Mouse (Mus musculus): ENCODE data around the gene Olfr1150-ps1. TPM values are rescaled to one million over a fixed set of nuclear protein-coding genes. Genes with fewer than 3 reads are reported as not detected.

Gene Olfr1150-ps1
- polyA plus RNA-seq (2016; fragmentation: Nextera tagmentation; extraction: Ambion mirVana), result not detected in 2 replicates

GRCm38 (mm10) chr2:87843693-87844092, at the start of gene Olfr1150-ps1:
Olfr1150-ps1 (plus strand) TSS chr2:87843993.
- Histone ChIP-seq H3K4me2 (no peak within 1 kb of the TSS), H3K9me3 (replicated peaks) (no peaks in the 10 kb centered on the region), H3K4me1 (no peaks in the 10 kb centered on the region), H3K9ac (no peak within 1 kb of the TSS), H3K36me3 (no peaks in the 10 kb centered on the region), H3K4me3 (no peak within 1 kb of the TSS), H3K27ac (no peak within 1 kb of the TSS), H3K27me3 (replicated peaks) (no peaks in the 10 kb centered on the region)
- 51% methylated on average over 1 of the region's 1 CpGs for WGBS (ENCODE audit: insufficient replicate concordance)
- no peak for ATAC-seq

- H3K27me3 ChIP-seq (replicated peaks), result no peaks in the 10 kb centered on the region
- no peak within 1 kb of the TSS for H3K4me3 ChIP-seq
- H3K4me1 ChIP-seq, result no peaks in the 10 kb centered on the region
- no peaks in the 10 kb centered on the region for H3K9me3 ChIP-seq (replicated peaks)
- no peak within 1 kb of the TSS for H3K4me2 ChIP-seq
- H3K27ac ChIP-seq, result no peak within 1 kb of the TSS
- H3K9ac ChIP-seq, result no peak within 1 kb of the TSS
- no peaks in the 10 kb centered on the region for H3K36me3 ChIP-seq
- no peak for ATAC-seq
These were observed 43.5 kb upstream of the Olfr1150-ps1 start, which contains the start of gene Olfr1143 for GRCm38 (mm10) chr2:87800292-87800691. Olfr1143 (plus strand) TSS chr2:87800592.

- no peak for ATAC-seq
- H3K4me3 ChIP-seq, result no peak within 1 kb of the TSS
- no peaks in the 10 kb centered on the region for H3K36me3 ChIP-seq
- H3K27ac ChIP-seq, result no peak within 1 kb of the TSS
- H3K27me3 ChIP-seq (replicated peaks), result no peaks in the 10 kb centered on the region
- no peaks in the 10 kb centered on the region for H3K9me3 ChIP-seq (replicated peaks)
- no peaks in the 10 kb centered on the region for H3K4me1 ChIP-seq
- no peak within 1 kb of the TSS for H3K4me2 ChIP-seq
- H3K9ac ChIP-seq, result no peak within 1 kb of the TSS
- 48% methylated on average over 1 of the region's 1 CpGs for WGBS (ENCODE audit: insufficient replicate concordance)
These were observed 34.3 kb upstream of the Olfr1150-ps1 start, which contains the start of gene Olfr1145 for GRCm38 (mm10) chr2:87809522-87809921. Olfr1145 (plus strand) TSS chr2:87809822.

GRCm38 (mm10) chr2:87830233-87830632, 13.6 kb upstream of the Olfr1150-ps1 start, which contains the start of gene Olfr1148:
Olfr1148 (plus strand) TSS chr2:87830533.
- ATAC-seq, result no peak
- Histone ChIP-seq H3K4me1 (no peaks in the 10 kb centered on the region), H3K36me3 (no peaks in the 10 kb centered on the region), H3K9ac (no peak within 1 kb of the TSS), H3K9me3 (replicated peaks) (no peaks in the 10 kb centered on the region), H3K4me2 (no peak within 1 kb of the TSS), H3K27me3 (replicated peaks) (no peaks in the 10 kb centered on the region), H3K4me3 (no peak within 1 kb of the TSS), H3K27ac (no peak within 1 kb of the TSS)
- WGBS (ENCODE audit: insufficient replicate concordance), result 61% methylated on average over 1 of the region's 1 CpGs

- Histone ChIP-seq H3K4me1 (no peaks in the 10 kb centered on the region), H3K9me3 (replicated peaks) (no peaks in the 10 kb centered on the region), H3K27me3 (replicated peaks) (no peaks in the 10 kb centered on the region), H3K4me3 (no peak within 1 kb of the TSS), H3K4me2 (no peak within 1 kb of the TSS), H3K36me3 (no peaks in the 10 kb centered on the region), H3K9ac (no peak within 1 kb of the TSS), H3K27ac (no peak within 1 kb of the TSS)
- no peak for ATAC-seq
- 67% methylated on average over 1 of the region's 1 CpGs for WGBS (ENCODE audit: insufficient replicate concordance)
These were observed 11.8 kb downstream of the Olfr1150-ps1 start, which contains the start of gene Olfr1151 for GRCm38 (mm10) chr2:87855562-87855961. Olfr1151 (plus strand) TSS chr2:87855862.

DNA sequence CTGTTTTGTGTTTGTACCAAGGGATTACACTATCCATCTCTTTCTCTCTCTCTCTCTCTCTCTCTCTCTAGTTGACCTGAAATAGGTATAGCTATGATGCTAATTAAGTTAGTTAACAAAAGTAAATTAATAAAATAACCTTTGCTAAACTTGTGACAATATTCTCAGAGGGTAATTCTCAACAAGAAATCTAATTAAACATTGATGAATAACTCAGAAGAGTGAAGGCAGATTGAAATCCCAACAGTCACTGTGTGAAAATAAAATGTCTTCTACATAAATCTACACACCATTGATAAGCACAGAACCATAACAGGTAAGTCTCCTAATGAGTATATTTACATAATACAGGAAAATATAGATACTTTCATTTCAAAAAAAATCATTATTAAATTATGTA, 22.4 kb downstream of the Olfr1150-ps1 start, which contains the start of gene Olfr1152:
Gene Olfr1152, plus strand, starts transcription at position 301 of the 400 bp plus-strand sequence.
- no peaks in the 10 kb centered on the region for H3K4me1 ChIP-seq
- H3K4me3 ChIP-seq, result no peak within 1 kb of the TSS
- H3K27ac ChIP-seq, result no peak within 1 kb of the TSS
- no peak within 1 kb of the TSS for H3K9ac ChIP-seq
- no peak for ATAC-seq
- H3K4me2 ChIP-seq, result no peak within 1 kb of the TSS
- H3K36me3 ChIP-seq, result no peaks in the 10 kb centered on the region
- H3K27me3 ChIP-seq (replicated peaks), result no peaks in the 10 kb centered on the region
- no peaks in the 10 kb centered on the region for H3K9me3 ChIP-seq (replicated peaks)

- Histone ChIP-seq H3K27ac (no peak within 1 kb of the TSS), H3K27me3 (replicated peaks) (no peaks in the 10 kb centered on the region), H3K4me2 (no peak within 1 kb of the TSS), H3K36me3 (no peaks in the 10 kb centered on the region), H3K4me1 (no peaks in the 10 kb centered on the region), H3K9me3 (replicated peaks) (no peaks in the 10 kb centered on the region), H3K4me3 (no peak within 1 kb of the TSS), H3K9ac (no peak within 1 kb of the TSS)
- WGBS (ENCODE audit: insufficient replicate concordance), result 48% methylated on average over 1 of the region's 1 CpGs
- ATAC-seq, result no peak
These were observed 50.9 kb downstream of the Olfr1150-ps1 start, which contains the start of gene Olfr1153 for GRCm38 (mm10) chr2:87894662-87895061. Olfr1153 (plus strand) TSS chr2:87894962.

Other genes starting within 250 kb of the Olfr1150-ps1 start
- not detected in 2 replicates for gene Olfr1130, start 237.8 kb upstream of the Olfr1150-ps1 start, polyA plus RNA-seq (2016; fragmentation: Nextera tagmentation; extraction: Ambion mirVana)
- not detected in 2 replicates for gene Olfr1131, start 216.9 kb upstream of the Olfr1150-ps1 start, polyA plus RNA-seq (2016; fragmentation: Nextera tagmentation; extraction: Ambion mirVana)
- not detected in 2 replicates for gene Olfr1132, start 206.5 kb upstream of the Olfr1150-ps1 start, polyA plus RNA-seq (2016; fragmentation: Nextera tagmentation; extraction: Ambion mirVana)
- not detected in 2 replicates for gene Olfr1133, start 196.6 kb upstream of the Olfr1150-ps1 start, polyA plus RNA-seq (2016; fragmentation: Nextera tagmentation; extraction: Ambion mirVana)
- not detected in 2 replicates for gene Olfr1134, start 185.5 kb upstream of the Olfr1150-ps1 start, polyA plus RNA-seq (2016; fragmentation: Nextera tagmentation; extraction: Ambion mirVana)
- gene Olfr1135, start 170.3 kb upstream of the Olfr1150-ps1 start, polyA plus RNA-seq (2016; fragmentation: Nextera tagmentation; extraction: Ambion mirVana), result not detected in 2 replicates
- gene Olfr1136, start 150.0 kb upstream of the Olfr1150-ps1 start, polyA plus RNA-seq (2016; fragmentation: Nextera tagmentation; extraction: Ambion mirVana), result not detected in 2 replicates
- gene Olfr1137, start 130.8 kb upstream of the Olfr1150-ps1 start, polyA plus RNA-seq (2016; fragmentation: Nextera tagmentation; extraction: Ambion mirVana), result not detected in 2 replicates
- gene Olfr1138, start 104.0 kb upstream of the Olfr1150-ps1 start, polyA plus RNA-seq (2016; fragmentation: Nextera tagmentation; extraction: Ambion mirVana), result not detected in 2 replicates
- gene Olfr1140, start 100.2 kb upstream of the Olfr1150-ps1 start, polyA plus RNA-seq (2016; fragmentation: Nextera tagmentation; extraction: Ambion mirVana), result not detected in 2 replicates
- gene Olfr1141, start 90.0 kb upstream of the Olfr1150-ps1 start, polyA plus RNA-seq (2016; fragmentation: Nextera tagmentation; extraction: Ambion mirVana), result not detected in 2 replicates
- not detected in 2 replicates for gene Olfr152, start 64.5 kb upstream of the Olfr1150-ps1 start, polyA plus RNA-seq (2016; fragmentation: Nextera tagmentation; extraction: Ambion mirVana)
- not detected in 2 replicates for gene Olfr1143, start 43.4 kb upstream of the Olfr1150-ps1 start, polyA plus RNA-seq (2016; fragmentation: Nextera tagmentation; extraction: Ambion mirVana)
- not detected in 2 replicates for gene Olfr1145, start 34.2 kb upstream of the Olfr1150-ps1 start, polyA plus RNA-seq (2016; fragmentation: Nextera tagmentation; extraction: Ambion mirVana)
- gene Olfr1148, start 13.5 kb upstream of the Olfr1150-ps1 start, polyA plus RNA-seq (2016; fragmentation: Nextera tagmentation; extraction: Ambion mirVana), result not detected in 2 replicates
- not detected in 2 replicates for gene Olfr1151, start 11.9 kb downstream of the Olfr1150-ps1 start, polyA plus RNA-seq (2016; fragmentation: Nextera tagmentation; extraction: Ambion mirVana)
- gene Olfr1152, start 22.5 kb downstream of the Olfr1150-ps1 start, polyA plus RNA-seq (2016; fragmentation: Nextera tagmentation; extraction: Ambion mirVana), result not detected in 2 replicates
- not detected in 2 replicates for gene Olfr1153, start 51.0 kb downstream of the Olfr1150-ps1 start, polyA plus RNA-seq (2016; fragmentation: Nextera tagmentation; extraction: Ambion mirVana)
- gene Olfr1154, start 61.2 kb downstream of the Olfr1150-ps1 start, polyA plus RNA-seq (2016; fragmentation: Nextera tagmentation; extraction: Ambion mirVana), result not detected in 2 replicates
- gene Olfr1155, start 101.1 kb downstream of the Olfr1150-ps1 start, polyA plus RNA-seq (2016; fragmentation: Nextera tagmentation; extraction: Ambion mirVana), result not detected in 2 replicates
- gene Olfr1156, start 109.1 kb downstream of the Olfr1150-ps1 start, polyA plus RNA-seq (2016; fragmentation: Nextera tagmentation; extraction: Ambion mirVana), result not detected in 2 replicates
- not detected in 2 replicates for gene Olfr1157, start 124.3 kb downstream of the Olfr1150-ps1 start, polyA plus RNA-seq (2016; fragmentation: Nextera tagmentation; extraction: Ambion mirVana)
- gene Olfr74, start 130.7 kb downstream of the Olfr1150-ps1 start, polyA plus RNA-seq (2016; fragmentation: Nextera tagmentation; extraction: Ambion mirVana), result not detected in 2 replicates
- not detected in 2 replicates for gene Olfr1158, start 146.1 kb downstream of the Olfr1150-ps1 start, polyA plus RNA-seq (2016; fragmentation: Nextera tagmentation; extraction: Ambion mirVana)
- not detected in 2 replicates for gene Olfr1160, start 164.3 kb downstream of the Olfr1150-ps1 start, polyA plus RNA-seq (2016; fragmentation: Nextera tagmentation; extraction: Ambion mirVana)
- gene Olfr1161, start 178.8 kb downstream of the Olfr1150-ps1 start, polyA plus RNA-seq (2016; fragmentation: Nextera tagmentation; extraction: Ambion mirVana), result not detected in 2 replicates
- not detected in 2 replicates for gene Olfr73, start 193.7 kb downstream of the Olfr1150-ps1 start, polyA plus RNA-seq (2016; fragmentation: Nextera tagmentation; extraction: Ambion mirVana)
- not detected in 2 replicates for gene Olfr1162, start 207.1 kb downstream of the Olfr1150-ps1 start, polyA plus RNA-seq (2016; fragmentation: Nextera tagmentation; extraction: Ambion mirVana)
- not detected in 2 replicates for gene Olfr1163, start 227.8 kb downstream of the Olfr1150-ps1 start, polyA plus RNA-seq (2016; fragmentation: Nextera tagmentation; extraction: Ambion mirVana)
- not detected in 2 replicates for gene Olfr1164, start 250.0 kb downstream of the Olfr1150-ps1 start, polyA plus RNA-seq (2016; fragmentation: Nextera tagmentation; extraction: Ambion mirVana)